Mouse (Mus musculus) cerebellum, adult 9-11 months (tissue): Measurements from ENCODE around the gene Pik3c2g.
"Not testable (repeated sequence)": the region's sequence is repeated elsewhere in the genome, so short reads cannot be mapped to it uniquely, and the experiment has no call there.

Experiments used
- DNase-seq: peaks from one replicate; pipeline ENCODE4 v3.0.0; 2022

Pik3c2g gene

DNA sequence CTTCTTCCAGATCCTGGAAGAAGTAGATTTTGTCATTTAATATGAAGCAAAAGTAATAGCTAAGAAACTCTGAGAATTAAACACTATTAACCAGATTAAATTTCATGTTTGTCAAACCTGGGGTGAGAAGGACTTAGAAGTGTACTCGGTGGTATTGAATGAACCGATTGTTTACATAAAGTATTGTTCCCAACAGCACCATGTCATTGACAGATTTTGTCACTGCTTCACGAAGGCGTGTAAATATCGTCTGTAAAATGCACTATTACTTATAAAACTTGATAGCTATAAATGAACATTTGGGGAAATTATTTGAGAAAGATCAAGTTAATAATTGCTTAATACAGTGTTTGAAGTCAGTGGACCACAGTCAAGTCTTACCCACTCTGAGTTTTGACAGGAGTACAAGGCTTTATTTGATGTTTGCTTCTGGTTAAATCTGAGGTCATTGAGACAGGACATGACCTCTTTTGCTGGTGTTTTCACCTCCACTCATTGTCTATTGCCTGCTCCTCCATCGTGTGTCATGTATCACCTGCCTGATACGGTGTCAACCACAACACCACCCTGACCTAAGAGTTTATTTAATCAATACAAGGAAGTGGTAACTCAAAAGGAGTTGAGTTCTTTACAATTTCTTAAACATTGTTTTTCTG, 260.0 kb downstream of the Pik3c2g start:
- DNase-seq = no peak

GRCm38 (mm10) chr6:139849931-139850330, 262.9 kb downstream of the Pik3c2g start:
- DNase-seq = no peak

GRCm38 (mm10) chr6:139851705-139852603, 264.9 kb downstream of the Pik3c2g start:
- no peak for DNase-seq

GRCm38 (mm10) chr6:139852836-139853235, 265.8 kb downstream of the Pik3c2g start:
- no peak for DNase-seq

GRCm38 (mm10) chr6:139860141-139860540, 273.1 kb downstream of the Pik3c2g start:
- no peak for DNase-seq

- DNase-seq = no peak
Observed at GRCm38 (mm10) chr6:139861534-139861933, 274.5 kb downstream of the Pik3c2g start.

- DNase-seq = no peak
Observed at GRCm38 (mm10) chr6:139865059-139865673, 278.1 kb downstream of the Pik3c2g start.

- peak; percentile 8 for DNase-seq
Observed at GRCm38 (mm10) chr6:139874418-139875176, 287.6 kb downstream of the Pik3c2g start.

GRCm38 (mm10) chr6:139876691-139877090, 289.7 kb downstream of the Pik3c2g start:
- DNase-seq = no peak

DNA sequence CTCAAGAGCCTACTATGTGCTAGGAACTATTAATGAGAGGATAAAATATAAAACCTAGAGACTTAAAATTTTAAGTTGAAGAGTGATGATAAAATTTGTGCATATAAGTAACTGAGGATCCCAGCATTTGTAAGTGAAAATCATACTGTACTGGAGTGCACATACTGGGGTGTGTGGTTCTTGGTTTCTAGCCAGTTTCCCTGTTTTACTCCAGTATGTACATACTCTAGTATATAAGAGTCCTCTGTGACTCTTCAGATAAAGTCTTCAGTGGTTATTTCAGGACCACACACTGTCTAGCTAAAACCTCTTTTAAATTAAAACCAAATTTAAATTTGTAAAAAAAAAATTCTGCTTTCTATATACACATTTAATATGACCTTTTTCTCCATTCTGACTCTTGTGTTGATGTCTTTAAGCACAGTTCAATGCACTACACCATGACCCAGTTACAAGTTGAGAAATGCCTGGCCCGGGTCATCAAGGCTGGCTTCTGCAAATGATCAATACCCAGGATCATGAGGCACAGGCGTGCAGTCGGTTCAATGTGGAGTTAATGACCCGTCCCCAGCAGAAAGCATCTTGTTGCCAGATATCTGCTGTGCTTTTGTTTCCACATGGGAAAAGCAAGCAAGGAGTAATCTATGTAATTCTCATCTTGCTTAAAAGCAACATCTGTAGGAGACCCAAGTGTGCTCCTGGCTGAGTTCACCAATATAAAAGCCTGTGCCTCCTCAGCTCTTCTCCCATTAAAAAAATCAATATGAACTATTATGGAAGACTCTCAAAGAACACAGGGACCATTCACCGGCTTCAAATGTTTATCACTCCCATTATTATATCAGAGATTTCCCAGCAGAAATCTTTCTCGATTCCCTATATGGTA, 290.7 kb downstream of the Pik3c2g start:
- no peak for DNase-seq

GRCm38 (mm10) chr6:139878362-139878696, 291.3 kb downstream of the Pik3c2g start:
- no peak for DNase-seq

DNA sequence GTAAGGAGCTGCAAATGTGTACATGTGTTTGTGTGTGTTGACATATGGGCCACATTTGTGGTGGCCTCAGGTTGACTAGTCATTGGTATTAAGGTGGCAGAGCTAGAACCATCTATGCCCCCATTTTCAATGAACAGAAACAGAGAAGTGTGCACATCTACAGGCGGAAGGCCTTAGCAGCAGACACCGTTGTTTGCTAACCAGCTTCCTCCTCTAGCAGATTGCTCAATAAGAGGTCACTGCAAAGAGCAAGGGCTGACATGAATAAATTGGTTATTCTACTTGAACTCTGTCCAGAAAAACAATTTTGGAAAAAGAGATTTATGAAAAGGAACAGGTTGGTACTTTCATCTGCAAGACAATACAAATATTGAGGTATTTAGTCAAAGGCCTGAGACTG, 295.1 kb downstream of the Pik3c2g start:
- DNase-seq = no peak

- no peak for DNase-seq
Observed at GRCm38 (mm10) chr6:139887175-139887574, 300.2 kb downstream of the Pik3c2g start.

DNA sequence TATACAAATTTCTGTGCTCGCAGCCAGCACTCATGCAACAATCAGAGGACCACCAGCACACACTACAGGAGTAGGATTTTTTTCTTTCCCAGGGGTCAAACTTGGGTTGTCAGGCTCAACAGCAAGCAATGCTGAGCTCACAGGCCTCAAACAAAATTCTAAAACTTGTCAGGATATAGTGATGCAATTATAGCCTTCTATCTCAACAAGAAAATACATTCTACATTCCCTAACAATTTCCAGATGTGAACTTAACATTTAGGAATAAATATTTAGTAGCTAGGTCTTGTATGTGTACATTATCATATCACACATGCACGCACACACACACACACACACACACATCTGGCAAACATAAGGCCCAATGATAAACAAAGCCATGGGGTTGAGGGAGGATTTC, 308.6 kb downstream of the Pik3c2g start:
- DNase-seq = no peak

GRCm38 (mm10) chr6:139899630-139900151, 312.7 kb downstream of the Pik3c2g start:
- no peak for DNase-seq

DNA sequence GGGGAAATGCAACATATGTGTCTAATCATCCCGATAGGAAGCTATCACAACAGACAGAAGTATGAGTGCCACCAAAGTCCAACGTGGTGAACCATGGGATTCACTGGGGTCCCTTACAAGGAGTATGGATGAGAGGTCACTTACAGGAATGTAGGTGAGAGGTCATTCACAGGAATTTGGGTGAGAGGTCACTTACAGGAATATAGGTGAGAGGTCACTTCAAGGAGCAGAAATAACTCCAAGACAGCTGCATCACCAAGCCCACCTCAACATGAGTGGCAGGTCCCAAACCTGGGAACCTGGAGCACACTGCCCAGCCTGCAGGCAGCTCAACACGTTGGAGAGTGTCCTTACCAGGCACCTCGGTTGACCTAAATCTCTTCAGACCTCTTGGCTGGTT, 314.8 kb downstream of the Pik3c2g start:
- DNase-seq = no peak

DNA sequence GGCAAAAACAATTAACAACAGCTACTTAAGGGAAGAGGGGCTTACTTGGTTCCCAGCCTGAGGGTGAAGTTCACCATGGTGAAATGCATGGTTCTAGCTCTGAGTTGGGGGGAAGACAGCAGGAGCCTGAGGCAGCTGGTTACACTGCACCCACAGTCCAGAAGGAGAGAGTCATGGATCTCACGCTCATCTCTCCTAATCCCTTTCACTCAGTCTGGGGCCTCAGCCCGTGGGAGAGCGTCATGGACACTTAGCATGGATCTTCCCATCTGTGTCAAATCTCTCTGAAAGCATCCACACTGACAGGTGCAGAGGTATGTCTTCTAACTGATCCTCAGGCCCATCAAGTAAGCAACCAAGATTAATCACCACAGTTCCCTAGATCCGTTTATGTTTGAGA, 320.1 kb downstream of the Pik3c2g start:
- no peak for DNase-seq

GRCm38 (mm10) chr6:139908997-139909669, 322.1 kb downstream of the Pik3c2g start:
- no peak for DNase-seq

GRCm38 (mm10) chr6:139928766-139929165, 341.7 kb downstream of the Pik3c2g start:
- DNase-seq = no peak

DNA sequence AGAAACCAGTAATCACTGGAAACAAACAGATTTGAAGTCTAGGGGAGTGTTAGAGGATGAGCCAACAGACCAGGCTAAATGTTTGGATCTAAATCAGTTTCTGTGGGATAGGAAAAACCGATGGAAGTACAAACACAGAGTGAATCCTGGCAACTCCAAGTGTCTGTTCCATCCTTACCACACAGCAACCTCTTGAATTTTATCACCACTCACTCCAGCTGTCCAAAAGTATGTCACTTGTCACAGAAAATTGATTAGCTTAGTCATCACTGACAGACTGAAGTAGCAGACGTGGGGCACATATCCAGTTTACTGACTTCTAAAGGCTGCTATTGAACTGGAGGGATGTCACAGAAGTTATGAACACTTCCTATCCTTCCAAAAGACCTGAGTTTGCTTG, 347.8 kb downstream of the Pik3c2g start:
- no peak for DNase-seq

DNA sequence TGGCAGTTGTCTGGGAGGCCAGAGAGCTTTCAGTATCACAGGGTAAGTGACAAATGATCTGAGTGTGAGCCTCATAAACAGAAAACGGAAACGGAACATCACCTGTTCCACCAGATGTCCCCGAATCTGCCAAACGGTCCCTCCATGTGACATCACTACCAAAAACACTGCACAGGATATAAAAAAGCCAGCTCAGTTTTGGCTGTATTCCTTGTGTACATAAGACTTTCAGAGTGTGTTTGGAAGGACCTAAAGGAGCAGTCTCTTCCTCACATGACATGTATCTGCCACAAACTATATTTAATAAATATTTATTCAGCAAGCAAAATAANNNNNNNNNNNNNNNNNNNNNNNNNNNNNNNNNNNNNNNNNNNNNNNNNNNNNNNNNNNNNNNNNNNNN, 350.6 kb downstream of the Pik3c2g start:
- DNase-seq = not testable (repeated sequence)
